In the genomic region with DNA sequence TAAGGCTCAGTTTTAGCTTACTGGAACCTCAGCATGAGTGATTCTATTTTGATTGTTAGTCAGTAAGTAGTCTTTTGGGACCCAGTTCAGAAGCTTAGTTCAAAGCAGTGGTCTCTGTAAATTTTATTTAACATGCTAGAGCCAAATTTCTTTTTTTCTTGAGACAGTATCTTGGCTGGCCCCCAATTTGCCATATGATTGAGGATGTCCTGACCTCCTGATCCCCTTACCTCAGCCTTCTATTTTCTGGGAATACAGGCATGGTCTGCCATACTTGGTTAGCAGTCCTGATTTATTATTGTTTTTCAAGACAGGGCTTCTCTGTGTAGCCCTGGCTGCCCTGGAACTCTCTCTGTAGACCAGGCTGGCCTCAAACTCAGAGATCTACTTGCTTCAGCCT, we compare ENCODE assay signal across 29 mouse cellular contexts. TPM values are rescaled to one million over a fixed set of nuclear protein-coding genes. Genes with fewer than 3 reads are reported as not detected.
DNase-seq lines count a peak whose midpoint lies in the region; ATAC-seq and TF ChIP-seq lines count a peak whose summit lies in the region.
"Had no signal": no experiment of that assay in that cellular context is flagged by ENCODE, and none has a peak within 500 bp of the region (broad histone marks: within the 10 kb centered on the region; RNA-seq: fewer than 3 reads in every experiment).

No protein-coding gene starts in this region.

- no peaks in the 10 kb centered on the region for H3K9me3 ChIP-seq in liver, postnatal 0 days (ENCODE audit: low read length)
- H3K9me3 ChIP-seq: embryonic facial prominence, embryonic 13.5 days; embryonic facial prominence, embryonic 15.5 days; forebrain, embryonic 10.5 days; forebrain, embryonic 12.5 days; G1E had no signal

- peaks cover 18% of the 10 kb centered on the region; the same call in 1 of the 2 replicates for H3K79me2 ChIP-seq in liver, adult 2 months (ENCODE audit: control insufficient read depth, insufficient read depth, low read length)

- TF ChIP-seq POLR2A in liver, adult 2 months (IDR thresholded peaks at IDR 0.05; ENCODE audit: extremely low read depth, insufficient read depth, low read length) = no peak

- peak overlapping the region; percentile 48 for H3K27ac ChIP-seq in liver, adult 2 months (replicated peaks; ENCODE audit: insufficient read depth, low read depth, low read length)
- no peak overlapping the region for H3K27ac ChIP-seq in liver, postnatal 0 days (ENCODE audit: low read depth)
- H3K27ac ChIP-seq: embryonic facial prominence, embryonic 13.5 days; embryonic facial prominence, embryonic 15.5 days; forebrain, embryonic 10.5 days; forebrain, embryonic 12.5 days had no signal

- ATAC-seq in liver, postnatal 0 days = no peak
- ATAC-seq: activated CD4-positive, CD25-positive, alpha-beta regulatory T cell, adult 4 months; CD4-positive, CD25-positive, alpha-beta regulatory T cell, adult 4 months; forebrain, embryonic 14.5 days; forebrain, embryonic 16.5 days; Patski had no signal

- DNase-seq in heart, adult 11 months = peak; percentile 12
- DNase-seq in heart, postnatal 10 days = no peak
- DNase-seq in liver, adult 2 months (ENCODE audit: extremely low read depth, low read depth, low spot score) = no peak
- no peak for DNase-seq in liver, postnatal 0 days
- DNase-seq in adipocyte (ENCODE audit: low spot score) = peak; percentile 52
- no peak for DNase-seq in gastrocnemius, adult 18-20 months (ENCODE audit: low spot score)
- no peak for DNase-seq in embryo, embryonic 9.5 days (ENCODE audit: extremely low spot score)
- DNase-seq: B cell, adult 2 months; cerebellum, adult 11-12 months; cerebellum, adult 2 months; cerebellum, adult 9-10 months; cerebellum, postnatal 10 days; cerebellum, postnatal 25 days had no signal

- peaks cover 4% of the 10 kb centered on the region; the same call in 1 of the 2 replicates for H3K4me1 ChIP-seq in liver, adult 2 months (ENCODE audit: control insufficient read depth, insufficient read depth, low read length)
- H3K4me1 ChIP-seq in liver, postnatal 0 days (ENCODE audit: insufficient read depth) = no peaks in the 10 kb centered on the region
- H3K4me1 ChIP-seq: embryonic facial prominence, embryonic 13.5 days; embryonic facial prominence, embryonic 15.5 days; forebrain, embryonic 10.5 days; forebrain, embryonic 12.5 days had no signal

- H3K4me2 ChIP-seq in liver, postnatal 0 days (ENCODE audit: low read depth, low read length) = no peak overlapping the region
- H3K4me2 ChIP-seq: embryonic facial prominence, embryonic 13.5 days; embryonic facial prominence, embryonic 15.5 days; forebrain, embryonic 12.5 days had no signal

- peaks cover 12% of the 10 kb centered on the region for H3K36me3 ChIP-seq in liver, adult 2 months (ENCODE audit: control insufficient read depth, insufficient read depth, low read length)
- H3K36me3 ChIP-seq in liver, postnatal 0 days (replicated peaks; ENCODE audit: insufficient read depth, low read length) = no peaks in the 10 kb centered on the region
- H3K36me3 ChIP-seq: embryonic facial prominence, embryonic 13.5 days; embryonic facial prominence, embryonic 15.5 days; forebrain, embryonic 10.5 days; forebrain, embryonic 12.5 days; G1E had no signal

- H3K4me3 ChIP-seq in liver, adult 2 months (ENCODE audit: insufficient read depth, low read depth, low read length) = no peak overlapping the region
- no peak overlapping the region for H3K4me3 ChIP-seq in liver, postnatal 0 days (ENCODE audit: low read depth, low read length)
- H3K4me3 ChIP-seq: embryonic facial prominence, embryonic 13.5 days; embryonic facial prominence, embryonic 15.5 days; erythroblast, embryonic 14.5 days; forebrain, embryonic 10.5 days; forebrain, embryonic 12.5 days had no signal

- H3K27me3 ChIP-seq in liver, adult 2 months (ENCODE audit: control insufficient read depth, insufficient read depth, low read length) = no peaks in the 10 kb centered on the region
- H3K27me3 ChIP-seq in liver, postnatal 0 days (ENCODE audit: insufficient read depth, low read length) = no peaks in the 10 kb centered on the region
- H3K27me3 ChIP-seq: CH12.LX; embryonic facial prominence, embryonic 13.5 days; embryonic facial prominence, embryonic 15.5 days; forebrain, embryonic 12.5 days; Patski had no signal

- no peak overlapping the region for H3K9ac ChIP-seq in liver, adult 2 months (ENCODE audit: low read depth, low read length)
- H3K9ac ChIP-seq in liver, postnatal 0 days (replicated peaks) = no peak overlapping the region
- H3K9ac ChIP-seq: embryonic facial prominence, embryonic 13.5 days; embryonic facial prominence, embryonic 15.5 days; forebrain, embryonic 12.5 days had no signal

- TF ChIP-seq CTCF in liver, adult 2 months (IDR thresholded peaks at IDR 0.05; ENCODE audit: low read depth, low read length) = no peak
- no peak for TF ChIP-seq CTCF in liver, postnatal 0 days (IDR thresholded peaks at IDR 0.05; ENCODE audit: low read depth)

- intact Hi-C loops in heart, postnatal 10 days (cut with DNase I) = no loop called here

- TF ChIP-seq EP300 in liver, postnatal 0 days (IDR thresholded peaks at IDR 0.05; ENCODE audit: low read depth) = no peak

RNA-seq across cellular contexts. Expression of a gene that starts 25.6 kb away (rescaled TPM):
- 10 to 100 TPM in 1 of 2 experiments, 1 to 10 TPM in 1; 7.1 to 22.9 TPM for total RNA-seq in heart, postnatal 10 days (2021)
- total RNA-seq in liver, adult 2 months (2014; rRNA removed) = 266 and 269 TPM in 2 replicates
- 237 and 274 TPM in 2 replicates for polyA plus RNA-seq in liver, adult 2 months (2012; rRNA removed)
- 220 and 283 TPM in 2 replicates for polyA plus RNA-seq in liver, postnatal 0 days (2015; fragmentation: Nextera tagmentation; extraction: Ambion mirVana)
- 100 to 1,000 TPM in 1 of 2 experiments, 10 to 100 TPM in 1; 57.4 to 111 TPM for total RNA-seq in gastrocnemius, adult 18-20 months (2021)

RNA-seq across cellular contexts. Expression of a gene that starts 37.5 kb away (rescaled TPM):
- total RNA-seq in heart, postnatal 10 days (2021) = 1 to 10 TPM in 1 of 2 experiments, under 1 TPM in 1; 0.30 to 1.0 TPM
- total RNA-seq in liver, adult 2 months (2014; rRNA removed) = 6.3 and 6.6 TPM in 2 replicates
- polyA plus RNA-seq in liver, adult 2 months (2012; rRNA removed) = 5.4 and 7.5 TPM in 2 replicates
- polyA plus RNA-seq in liver, postnatal 0 days (2015; fragmentation: Nextera tagmentation; extraction: Ambion mirVana) = 5.8 and 7.6 TPM in 2 replicates
- not detected for total RNA-seq in gastrocnemius, adult 18-20 months (2021)
- total RNA-seq: CH12.LX had no signal
- polyA plus RNA-seq: activated CD4-positive, CD25-positive, alpha-beta regulatory T cell, adult 4 months; brain, embryonic 14.5 days; CD4-positive, CD25-positive, alpha-beta regulatory T cell, adult 4 months; cerebellum, adult 2 months; cortical plate, adult 2 months; embryonic facial prominence, embryonic 11.5 days; embryonic facial prominence, embryonic 13.5 days; embryonic facial prominence, embryonic 15.5 days; erythroblast, embryonic 14.5 days; forebrain, embryonic 10.5 days; forebrain, embryonic 12.5 days; forebrain, embryonic 14.5 days; forebrain, embryonic 16.5 days; frontal cortex, adult 2 months; G1E had no signal

RNA-seq across cellular contexts. Expression of a gene that starts 58.7 kb away (rescaled TPM):
- total RNA-seq in heart, postnatal 10 days (2021) = 1 to 10 TPM in 1 of 2 experiments, under 1 TPM in 1; 0.47 to 2.7 TPM
- total RNA-seq in liver, adult 2 months (2014; rRNA removed) = 0.27 and 0.28 TPM in 2 replicates
- polyA plus RNA-seq in liver, adult 2 months (2012; rRNA removed) = 0.47 and 0.91 TPM in 2 replicates
- 0.15 and 0.19 TPM in 2 replicates for polyA plus RNA-seq in liver, postnatal 0 days (2015; fragmentation: Nextera tagmentation; extraction: Ambion mirVana)
- 1 to 10 TPM; 1.9 to 2.1 TPM for total RNA-seq in gastrocnemius, adult 18-20 months (2021)
- polyA plus RNA-seq: CD4-positive, CD25-positive, alpha-beta regulatory T cell, adult 4 months; erythroblast, embryonic 14.5 days; G1E had no signal

Comparison
In these comparisons a context has a peak if more than half of its experiments do, and no peak if none do; other contexts are left out.
1. DNase-seq: peak in heart, adult 11 months (single experiment) and adipocyte (single experiment); none in heart, postnatal 10 days (0 of 2), liver, adult 2 months (single experiment), liver, postnatal 0 days (single experiment), gastrocnemius, adult 18-20 months (single experiment) and embryo, embryonic 9.5 days (single experiment).